Mouse (Mus musculus) midbrain, embryonic 15.5 days (tissue): ENCODE measurements around the gene Pim3. TPM values are rescaled to one million over a fixed set of nuclear protein-coding genes. Genes with fewer than 3 reads are reported as not detected.
"Not testable (repeated sequence)": the region's sequence is repeated elsewhere in the genome, so short reads cannot be mapped to it uniquely, and the experiment has no call there.

Experiments
- ATAC-seq: fragments of 200-750 bp; cut with Nextera tagmentation; replicated peaks from 2 replicates; pipeline ENCODE4 v1.8.0; 2017; ENCODE audit warnings: moderate TSS enrichment
- H3K27ac ChIP-seq: fragments of 300-500 bp; sonication (generic); 2 replicates; pipeline ENCODE4 v1.5.1; 2015; ENCODE audit warnings: mild to moderate bottlenecking, inconsistent platforms
- H3K27me3 ChIP-seq: fragments of 300-500 bp; sonication (generic); replicated peaks from 2 replicates; pipeline ENCODE4 v1.6.1; 2015; ENCODE audit warnings: inconsistent platforms
- H3K36me3 ChIP-seq: fragments of 300-500 bp; sonication (generic); replicated peaks from 2 replicates; pipeline ENCODE4 v1.6.1; 2015; ENCODE audit warnings: inconsistent platforms
- H3K4me1 ChIP-seq: fragments of 300-500 bp; sonication (generic); 2 replicates; pipeline ENCODE4 v1.6.1; 2015; ENCODE audit warnings: inconsistent platforms
- H3K4me2 ChIP-seq: fragments of 300-500 bp; sonication (generic); 2 replicates; pipeline ENCODE4 v1.6.1; 2015; ENCODE audit warnings: inconsistent platforms, mild to moderate bottlenecking, moderate library complexity
- H3K4me3 ChIP-seq: fragments of 300-500 bp; sonication (generic); 2 replicates; pipeline ENCODE4 v1.5.1; 2015; ENCODE audit warnings: mild to moderate bottlenecking, inconsistent platforms
- H3K9ac ChIP-seq: fragments of 300-500 bp; sonication (generic); 2 replicates; pipeline ENCODE4 v1.6.1; 2015; ENCODE audit warnings: mild to moderate bottlenecking, inconsistent platforms
- H3K9me3 ChIP-seq: fragments of 300-500 bp; sonication (generic); 2 replicates; pipeline ENCODE4 v1.6.1; 2016; ENCODE audit warnings: inconsistent platforms
- WGBS: fragments of 180-500 bp; shearing (Covaris S2); methylation state at CpG from one replicate; pipeline ENCODE4 v1.1.7; 2015; ENCODE audit warnings: mixed read lengths; 5-methylcytosine and 5-hydroxymethylcytosine counted together
- polyA plus RNA-seq: library from polyadenylated mRNA; unstranded; fragments of >200 nt; fragmentation: Nextera tagmentation; extraction: Ambion mirVana; gene quantifications from 2 replicates; pipeline ENCODE4 v1.2.1, GENCODE M21; 2015

Gene Pim3
- polyA plus RNA-seq: 69.0 and 72.4 TPM in 2 replicates

- peak; percentile 89 for ATAC-seq
- no peaks in the 10 kb centered on the region for H3K9me3 ChIP-seq
- 0 out of 2 replicates have a peak, but pooled peaks cover 6% of the 10 kb centered on the region for H3K36me3 ChIP-seq
- H3K4me2 ChIP-seq: peak within 1 kb of the TSS; percentile 61
- no peaks in the 10 kb centered on the region for H3K27me3 ChIP-seq
- H3K27ac ChIP-seq: peak within 1 kb of the TSS; percentile 98
- peak within 1 kb of the TSS; percentile 69 for H3K9ac ChIP-seq
- WGBS: under 1% methylated on average over 107 of the region's 107 CpGs
- peaks cover 22% of the 10 kb centered on the region for H3K4me1 ChIP-seq
- H3K4me3 ChIP-seq: peak within 1 kb of the TSS; percentile 75
These were observed at the start of gene Pim3 for GRCm38 (mm10) chr15:88861772-88862622. TSS of gene Pim3 (plus strand) at chr15:88862186.

- no peaks in the 10 kb centered on the region for H3K9me3 ChIP-seq
- no peak overlapping the region for H3K4me3 ChIP-seq
- H3K4me2 ChIP-seq: no peak overlapping the region
- ATAC-seq: no peak
- H3K27ac ChIP-seq: no peak overlapping the region
- H3K36me3 ChIP-seq: no peaks in the 10 kb centered on the region; the same call in 1 of the 2 replicates
- H3K9ac ChIP-seq: no peak overlapping the region
- 89% methylated on average over 3 of the region's 3 CpGs for WGBS
- no peaks in the 10 kb centered on the region for H3K27me3 ChIP-seq
- peaks cover 4% of the 10 kb centered on the region for H3K4me1 ChIP-seq
These were observed 48.7 kb upstream of the Pim3 start for GRCm38 (mm10) chr15:88813262-88813661.

- ATAC-seq, H3K9me3 ChIP-seq, H3K4me1 ChIP-seq, H3K4me2 ChIP-seq, H3K4me3 ChIP-seq, H3K27ac ChIP-seq, H3K27me3 ChIP-seq, H3K36me3 ChIP-seq, H3K9ac ChIP-seq: not testable (repeated sequence)
- 95% methylated on average over 2 of the region's 2 CpGs for WGBS
These were observed 48.1 kb upstream of the Pim3 start for GRCm38 (mm10) chr15:88813873-88814272.

- Histone ChIP-seq H3K9me3 (no peaks in the 10 kb centered on the region), H3K4me2 (no peak overlapping the region), H3K4me3 (no peak overlapping the region), H3K9ac (no peak overlapping the region), H3K36me3 (no peaks in the 10 kb centered on the region; the same call in 1 of the 2 replicates), H3K27me3 (no peaks in the 10 kb centered on the region), H3K27ac (no peak overlapping the region), H3K4me1 (peaks cover 8% of the 10 kb centered on the region)
- WGBS: 95% methylated on average over 11 of the region's 11 CpGs
- no peak for ATAC-seq
These were observed 47.5 kb upstream of the Pim3 start for GRCm38 (mm10) chr15:88814411-88815047.

DNA sequence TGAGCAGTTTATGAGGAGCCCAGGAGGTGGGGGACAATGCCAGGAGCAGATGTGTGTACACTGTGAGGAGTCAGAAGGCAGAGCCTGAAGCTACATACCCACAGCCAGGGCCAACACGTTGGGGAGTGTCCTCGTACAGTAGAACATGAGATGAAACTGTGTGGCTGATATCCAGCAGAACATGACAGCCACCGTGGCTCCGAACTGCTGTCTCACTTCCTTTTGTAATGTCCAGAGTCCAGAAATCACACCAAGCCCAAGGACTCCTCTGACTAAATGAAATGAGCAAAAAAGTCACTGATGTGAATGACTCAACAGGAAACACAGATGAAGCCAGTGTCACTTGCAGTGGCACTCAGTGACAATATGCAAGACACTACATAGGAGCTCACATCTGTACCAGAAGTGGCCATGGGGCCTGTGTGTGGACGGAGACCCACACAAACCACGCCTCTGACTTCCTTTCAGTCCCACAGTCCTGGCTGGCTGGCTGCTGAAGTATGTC, 46.7 kb upstream of the Pim3 start:
- no peaks in the 10 kb centered on the region for H3K27me3 ChIP-seq
- 94% methylated on average over 6 of the region's 6 CpGs for WGBS
- no peaks in the 10 kb centered on the region for H3K9me3 ChIP-seq
- no peak overlapping the region for H3K9ac ChIP-seq
- no peak overlapping the region for H3K27ac ChIP-seq
- H3K4me1 ChIP-seq: peaks cover 12% of the 10 kb centered on the region
- H3K4me2 ChIP-seq: no peak overlapping the region
- no peak for ATAC-seq
- H3K4me3 ChIP-seq: no peak overlapping the region
- no peaks in the 10 kb centered on the region; the same call in 1 of the 2 replicates for H3K36me3 ChIP-seq

DNA sequence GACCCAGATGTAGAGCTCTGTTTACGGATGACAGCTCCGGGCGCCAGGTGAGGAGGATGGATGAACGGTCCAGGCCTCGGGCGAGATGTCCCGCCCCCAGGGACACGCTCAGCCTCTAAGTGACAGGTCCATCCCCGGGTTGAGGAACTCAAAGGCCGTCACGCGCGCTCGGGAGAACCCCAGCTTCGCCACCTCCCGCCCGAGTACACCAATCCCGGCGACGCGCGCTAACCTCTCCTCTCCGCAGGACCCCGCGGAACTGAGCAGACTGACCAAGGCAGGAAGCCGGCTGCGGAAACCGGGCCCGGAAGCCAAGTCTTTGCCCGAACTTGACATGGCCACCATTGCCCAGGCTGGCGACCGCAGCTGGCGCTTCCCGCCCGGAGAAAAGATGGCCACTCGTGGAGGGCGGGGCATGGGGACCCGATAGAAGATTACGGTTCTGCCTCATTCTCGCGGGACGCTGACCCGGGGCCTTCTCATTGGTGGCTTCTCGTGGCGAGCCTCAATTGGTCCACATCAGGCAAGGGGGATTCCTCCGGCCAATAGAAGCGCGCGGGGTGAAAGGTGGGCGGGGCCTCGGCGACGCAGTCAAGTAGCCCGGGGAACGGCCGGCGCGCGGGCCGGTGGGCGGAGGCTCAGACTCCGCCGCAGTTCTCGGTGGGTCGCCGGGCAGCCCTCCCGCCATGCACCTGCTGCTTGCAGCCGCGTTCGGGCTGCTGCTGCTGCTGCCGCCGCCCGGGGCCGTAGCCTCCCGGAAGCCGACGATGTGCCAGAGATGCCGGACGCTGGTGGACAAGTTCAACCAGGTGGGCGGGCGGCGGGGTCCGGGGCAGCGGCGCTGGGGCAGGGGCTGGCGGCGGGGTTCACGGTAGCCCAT, 42.7 kb upstream of the Pim3 start, which contains the start of the genes Alg12 and Creld2:
Alg12 (minus strand) TSS at position 293 of the 880 bp plus-strand sequence.
Creld2 (plus strand) TSS at position 621 of the 880 bp plus-strand sequence.
- Histone ChIP-seq H3K9ac (peak within 1 kb of the TSS; percentile 86), H3K4me2 (peak within 1 kb of the TSS; percentile 85), H3K36me3 (peaks cover 11% of the 10 kb centered on the region), H3K4me3 (peak within 1 kb of the TSS; percentile 88), H3K27me3 (no peaks in the 10 kb centered on the region), H3K9me3 (no peaks in the 10 kb centered on the region), H3K4me1 (peaks cover 24% of the 10 kb centered on the region), H3K27ac (peak within 1 kb of the TSS; percentile 85)
- peak; percentile 98 for ATAC-seq
- under 1% methylated on average over 88 of the region's 88 CpGs for WGBS

DNA sequence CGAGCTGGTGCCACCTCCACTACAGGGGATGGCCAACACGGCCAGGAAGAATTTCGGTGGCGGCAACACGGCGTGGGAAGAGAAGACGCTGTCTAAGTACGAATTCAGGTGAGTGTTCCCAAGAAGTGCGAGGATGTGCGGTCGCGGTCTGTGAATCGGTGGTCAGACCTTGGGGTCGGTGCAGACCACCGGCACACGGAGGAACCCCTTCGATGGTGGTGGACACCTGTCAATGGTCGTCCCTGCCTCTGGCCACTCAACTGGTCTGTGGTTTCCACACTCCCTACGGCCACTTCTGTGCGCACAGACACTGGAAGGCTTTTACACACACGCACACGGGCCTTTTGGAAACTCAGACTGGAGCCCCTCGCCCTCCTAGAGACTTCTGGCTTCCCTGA, 42.1 kb upstream of the Pim3 start:
- Histone ChIP-seq H3K27ac (peak overlapping the region; percentile 73), H3K4me2 (peak overlapping the region; percentile 85), H3K4me1 (peaks cover 24% of the 10 kb centered on the region), H3K4me3 (peak overlapping the region; percentile 88), H3K9ac (peak overlapping the region; percentile 76), H3K27me3 (no peaks in the 10 kb centered on the region), H3K36me3 (peaks cover 17% of the 10 kb centered on the region), H3K9me3 (no peaks in the 10 kb centered on the region)
- WGBS: under 1% methylated on average over 23 of the region's 23 CpGs
- peak; percentile 1; the same call in 1 of the 2 replicates for ATAC-seq

DNA sequence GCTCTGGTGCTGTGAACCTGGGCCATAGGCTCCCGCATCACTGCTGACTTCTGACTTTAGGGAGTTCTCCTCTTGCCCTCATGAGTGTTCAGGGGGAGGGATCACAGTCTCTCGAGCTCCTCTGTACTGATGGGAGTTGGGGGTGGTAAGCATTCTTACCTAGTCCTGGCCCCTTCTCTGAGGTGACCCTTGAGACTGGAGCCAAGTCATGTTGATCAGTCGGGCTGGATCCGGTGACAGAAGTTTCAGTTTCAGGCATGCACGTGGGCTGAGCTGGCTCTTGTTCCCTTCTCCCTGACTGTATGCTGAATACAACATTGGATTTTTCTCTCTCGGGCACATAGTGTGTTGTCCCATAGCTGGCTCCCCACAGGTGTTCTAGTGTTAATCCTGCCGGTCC, 40.6 kb upstream of the Pim3 start:
- no peak overlapping the region for H3K4me2 ChIP-seq
- peaks cover 22% of the 10 kb centered on the region for H3K36me3 ChIP-seq
- no peak for ATAC-seq
- 88% methylated on average over 7 of the region's 7 CpGs for WGBS
- H3K27me3 ChIP-seq: no peaks in the 10 kb centered on the region
- H3K4me1 ChIP-seq: peaks cover 24% of the 10 kb centered on the region
- H3K4me3 ChIP-seq: no peak overlapping the region
- no peaks in the 10 kb centered on the region for H3K9me3 ChIP-seq
- H3K9ac ChIP-seq: no peak overlapping the region
- H3K27ac ChIP-seq: no peak overlapping the region

DNA sequence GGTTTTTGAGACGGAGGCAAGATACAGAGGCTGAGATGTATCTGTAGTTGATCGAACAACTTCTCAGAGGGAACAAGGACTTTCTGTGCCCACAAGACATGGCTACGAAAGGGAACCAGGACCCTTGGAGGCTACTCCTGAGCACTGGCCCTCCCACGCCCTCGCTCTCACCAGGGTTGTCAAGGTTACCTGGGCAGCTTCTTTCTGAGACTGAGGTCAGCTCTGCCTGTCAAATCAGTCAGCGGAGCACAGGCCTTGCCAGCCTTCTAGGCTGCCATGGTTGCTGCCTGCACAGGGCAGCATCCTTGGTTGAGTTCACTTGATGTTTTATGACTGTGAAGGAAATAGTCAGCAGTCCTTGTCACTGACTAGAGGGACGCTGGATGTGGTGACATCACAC, 39.5 kb upstream of the Pim3 start:
- H3K27me3 ChIP-seq: no peaks in the 10 kb centered on the region
- WGBS: 93% methylated on average over 7 of the region's 7 CpGs
- no peak overlapping the region for H3K4me2 ChIP-seq
- ATAC-seq: no peak
- H3K4me1 ChIP-seq: peaks cover 24% of the 10 kb centered on the region
- peaks cover 30% of the 10 kb centered on the region for H3K36me3 ChIP-seq
- no peaks in the 10 kb centered on the region for H3K9me3 ChIP-seq
- no peak overlapping the region for H3K4me3 ChIP-seq
- H3K27ac ChIP-seq: no peak overlapping the region
- H3K9ac ChIP-seq: no peak overlapping the region

- H3K4me1 ChIP-seq: peaks cover 19% of the 10 kb centered on the region
- ATAC-seq: no peak
- H3K27me3 ChIP-seq: no peaks in the 10 kb centered on the region
- H3K9me3 ChIP-seq: no peaks in the 10 kb centered on the region
- no peak overlapping the region for H3K27ac ChIP-seq
- 92% methylated on average over 5 of the region's 5 CpGs for WGBS
- H3K36me3 ChIP-seq: peaks cover 30% of the 10 kb centered on the region
- no peak overlapping the region for H3K4me2 ChIP-seq
- no peak overlapping the region for H3K4me3 ChIP-seq
- H3K9ac ChIP-seq: no peak overlapping the region
These were observed 38.6 kb upstream of the Pim3 start for GRCm38 (mm10) chr15:88823376-88823775.

GRCm38 (mm10) chr15:88827466-88827865, 34.5 kb upstream of the Pim3 start:
- Histone ChIP-seq H3K27ac (no peak overlapping the region), H3K9me3 (no peaks in the 10 kb centered on the region), H3K4me1 (no peaks in the 10 kb centered on the region; the same call in 1 of the 2 replicates), H3K27me3 (no peaks in the 10 kb centered on the region), H3K4me2 (no peak overlapping the region), H3K9ac (no peak overlapping the region), H3K36me3 (peaks cover 24% of the 10 kb centered on the region), H3K4me3 (no peak overlapping the region)
- ATAC-seq: no peak
- 92% methylated on average over 6 of the region's 6 CpGs for WGBS
